Mouse (Mus musculus) left cerebral cortex, postnatal 4 days (tissue): ENCODE data around the gene Wrap53. TPM values are rescaled to one million over a fixed set of nuclear protein-coding genes. Genes with fewer than 3 reads are reported as not detected.
A peak's percentile ranks its signal among the peaks of the same experiment; 100 is the strongest.

Experiments used
- DNase-seq: peaks from one replicate; pipeline ENCODE4 v3.0.0-alpha.2; 2022
- intact Hi-C: fragments of 180-260 bp; cut with DNase I; formaldehyde crosslinking; loops from one replicate; pipeline ENCODE4 v1.15.1; 2025
- total RNA-seq, 2 experiments: library from RNA; stranded (reverse); gene quantifications; 2 replicates each; pipeline ENCODE4 v1.2.3; 2021

Gene Wrap53
- total RNA-seq, 2 experiments from 2014 or later, result 8.5 to 8.6 TPM

GRCm38 (mm10) chr11:69575220-69575619, 4.8 kb downstream of the Wrap53 start:
- no peak for DNase-seq
- intact Hi-C loops, result no loop called here

- DNase-seq, result no peak
- intact Hi-C loops, result no loop called here
Measured at GRCm38 (mm10) chr11:69565131-69565530, 14.9 kb downstream of the Wrap53 start.

- intact Hi-C loops, result no loop called here
- no peak for DNase-seq
Measured at GRCm38 (mm10) chr11:69564391-69564790, 15.7 kb downstream of the Wrap53 start.

GRCm38 (mm10) chr11:69563373-69563772, 16.7 kb downstream of the Wrap53 start:
- intact Hi-C loops, result no loop called here
- DNase-seq, result no peak

GRCm38 (mm10) chr11:69560896-69561854, 18.9 kb downstream of the Wrap53 start:
- intact Hi-C loops, result no loop called here
- no peak for DNase-seq

GRCm38 (mm10) chr11:69559851-69560765, 19.9 kb downstream of the Wrap53 start, which contains the start of gene Efnb3:
Gene Efnb3 (minus strand): TSS chr11:69560205.
- intact Hi-C loops, result no loop called here
- peak; percentile 68 for DNase-seq

- DNase-seq, result no peak
- intact Hi-C loops, result no loop called here
Measured at GRCm38 (mm10) chr11:69559183-69559582, 20.9 kb downstream of the Wrap53 start.

GRCm38 (mm10) chr11:69558756-69559155, 21.3 kb downstream of the Wrap53 start:
- no peak for DNase-seq
- intact Hi-C loops, result no loop called here

GRCm38 (mm10) chr11:69557381-69557958, 22.6 kb downstream of the Wrap53 start:
- peak; percentile 82 for DNase-seq
- intact Hi-C loops, result no loop called here

- no peak for DNase-seq
- intact Hi-C loops, result no loop called here
Measured at GRCm38 (mm10) chr11:69554539-69555140, 25.4 kb downstream of the Wrap53 start.

- DNase-seq, result no peak
Measured at GRCm38 (mm10) chr11:69553341-69553721, 26.7 kb downstream of the Wrap53 start.

GRCm38 (mm10) chr11:69552622-69553340, 27.3 kb downstream of the Wrap53 start:
- peak; percentile 87 for DNase-seq

More at GRCm38 (mm10) chr11:69553341-69553721, 26.7 kb downstream of the Wrap53 start:
- intact Hi-C loops, result no loop called here

GRCm38 (mm10) chr11:69551310-69551709, 28.7 kb downstream of the Wrap53 start:
- DNase-seq, result no peak

More at GRCm38 (mm10) chr11:69552622-69553340, 27.3 kb downstream of the Wrap53 start:
- intact Hi-C loops, result no loop called here

GRCm38 (mm10) chr11:69549060-69549656, 30.9 kb downstream of the Wrap53 start, which contains the start of gene Dnah2:
Gene Dnah2 (minus strand): TSS chr11:69549110.
- no peak for DNase-seq
- intact Hi-C loops, result no loop called here

More at GRCm38 (mm10) chr11:69551310-69551709, 28.7 kb downstream of the Wrap53 start:
- intact Hi-C loops, result no loop called here

- intact Hi-C loops, result no loop called here
- peak; percentile 72 for DNase-seq
Measured at GRCm38 (mm10) chr11:69547071-69547470, 33.0 kb downstream of the Wrap53 start.

GRCm38 (mm10) chr11:69546423-69547053, 33.5 kb downstream of the Wrap53 start:
- intact Hi-C loops, result no loop called here
- DNase-seq, result peak; percentile 88

- no peak for DNase-seq
Measured at GRCm38 (mm10) chr11:69545957-69546356, 34.1 kb downstream of the Wrap53 start.

GRCm38 (mm10) chr11:69543598-69543997, 36.5 kb downstream of the Wrap53 start:
- DNase-seq, result no peak
- intact Hi-C loops, result no loop called here

More at GRCm38 (mm10) chr11:69545957-69546356, 34.1 kb downstream of the Wrap53 start:
- intact Hi-C loops, result no loop called here
